Mouse (Mus musculus): ENCODE results near the gene App.

The App gene

DNA sequence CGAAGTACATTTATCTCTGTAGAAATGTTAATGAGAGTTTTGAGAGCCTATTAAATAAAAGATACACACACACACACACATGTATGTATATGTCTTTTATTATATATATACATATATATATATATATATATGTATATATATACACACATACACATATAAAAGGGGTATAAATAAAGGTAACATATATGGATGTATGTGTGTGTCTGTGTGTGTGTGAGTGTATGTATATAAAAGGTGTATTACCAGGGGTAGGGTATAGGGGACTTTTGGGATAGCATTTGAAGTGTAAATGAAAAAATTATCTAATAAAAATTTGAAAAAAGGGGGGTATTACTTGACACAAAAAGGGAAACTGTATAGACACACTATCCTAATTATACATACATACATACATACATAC lies 217.7 kb downstream of the App start:
- Histone ChIP-seq H3K36me3 (ENCODE audit: control insufficient read depth, insufficient read depth, low read length, poor library complexity, severe bottlenecking) (no peaks in the 10 kb centered on the region), H3K27me3 (ENCODE audit: control insufficient read depth, insufficient read depth, low read length, poor library complexity, severe bottlenecking) (no peaks in the 10 kb centered on the region)
- no peak for DNase-seq (ENCODE audit: low read depth, low spot score)

DNA sequence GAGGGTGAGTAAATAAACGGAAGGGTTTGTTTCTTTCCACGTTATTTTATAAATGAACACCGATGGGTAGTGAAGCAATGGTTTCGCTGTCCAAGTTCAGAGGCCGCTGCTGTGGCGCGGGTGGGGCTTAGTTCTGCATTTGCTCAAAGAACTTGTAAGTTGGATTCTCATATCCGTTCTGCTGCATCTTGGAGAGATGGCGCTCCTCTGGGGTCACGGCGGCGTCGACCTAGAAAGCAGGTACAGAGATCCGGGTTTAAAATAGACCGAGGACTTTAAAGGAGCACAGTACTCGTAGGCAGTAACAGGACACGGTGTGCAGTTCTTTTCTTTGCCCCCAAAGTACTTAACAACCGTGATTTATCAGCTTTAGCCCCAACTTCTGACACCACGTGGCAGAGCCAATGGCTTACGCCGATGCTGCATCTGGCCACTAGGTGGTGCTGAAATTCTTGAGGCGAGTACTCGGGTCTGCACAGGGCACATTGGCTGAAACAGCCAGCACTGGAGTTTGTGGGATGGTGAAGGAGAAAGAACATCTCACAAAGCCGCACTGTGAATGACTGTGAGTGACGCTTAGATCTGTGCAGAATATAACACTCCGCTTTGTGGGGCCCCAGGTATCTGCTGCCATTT lies 218.2 kb downstream of the App start:
- peak; percentile 74 for DNase-seq (ENCODE audit: low read depth, low spot score)
- H3K27me3 ChIP-seq (ENCODE audit: control insufficient read depth, insufficient read depth, low read length, poor library complexity, severe bottlenecking) = no peaks in the 10 kb centered on the region
- no peaks in the 10 kb centered on the region for H3K36me3 ChIP-seq (ENCODE audit: control insufficient read depth, insufficient read depth, low read length, poor library complexity, severe bottlenecking)

DNA sequence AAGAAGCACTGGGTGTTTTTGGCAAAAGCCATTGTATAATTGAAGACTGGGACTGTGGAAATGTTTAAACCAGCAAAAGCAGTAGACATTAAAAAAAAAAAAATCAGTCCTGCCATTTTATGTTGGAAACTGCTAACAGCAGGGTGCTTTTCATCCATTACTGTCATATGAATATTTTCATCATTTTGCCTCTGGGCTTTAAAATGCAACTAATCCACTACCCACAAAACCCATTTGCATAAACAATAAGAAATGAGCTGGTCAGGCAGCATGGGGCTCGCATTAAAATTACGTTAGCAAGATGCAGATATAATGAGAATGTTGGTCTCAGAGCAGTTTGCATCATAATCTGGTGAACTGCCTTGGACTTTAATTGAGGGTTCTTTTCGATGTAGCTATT lies 242.5 kb downstream of the App start:
- H3K36me3 ChIP-seq (ENCODE audit: control insufficient read depth, insufficient read depth, low read length, poor library complexity, severe bottlenecking) = no peaks in the 10 kb centered on the region
- H3K27me3 ChIP-seq (ENCODE audit: control insufficient read depth, insufficient read depth, low read length, poor library complexity, severe bottlenecking) = no peaks in the 10 kb centered on the region
- DNase-seq (ENCODE audit: low read depth, low spot score) = no peak

GRCm38 (mm10) chr16:84927827-84928226 lies 245.7 kb downstream of the App start:
- Histone ChIP-seq H3K36me3 (ENCODE audit: control insufficient read depth, insufficient read depth, low read length, poor library complexity, severe bottlenecking) (no peaks in the 10 kb centered on the region), H3K27me3 (ENCODE audit: control insufficient read depth, insufficient read depth, low read length, poor library complexity, severe bottlenecking) (no peaks in the 10 kb centered on the region)
- no peak for DNase-seq (ENCODE audit: low read depth, low spot score)

DNA sequence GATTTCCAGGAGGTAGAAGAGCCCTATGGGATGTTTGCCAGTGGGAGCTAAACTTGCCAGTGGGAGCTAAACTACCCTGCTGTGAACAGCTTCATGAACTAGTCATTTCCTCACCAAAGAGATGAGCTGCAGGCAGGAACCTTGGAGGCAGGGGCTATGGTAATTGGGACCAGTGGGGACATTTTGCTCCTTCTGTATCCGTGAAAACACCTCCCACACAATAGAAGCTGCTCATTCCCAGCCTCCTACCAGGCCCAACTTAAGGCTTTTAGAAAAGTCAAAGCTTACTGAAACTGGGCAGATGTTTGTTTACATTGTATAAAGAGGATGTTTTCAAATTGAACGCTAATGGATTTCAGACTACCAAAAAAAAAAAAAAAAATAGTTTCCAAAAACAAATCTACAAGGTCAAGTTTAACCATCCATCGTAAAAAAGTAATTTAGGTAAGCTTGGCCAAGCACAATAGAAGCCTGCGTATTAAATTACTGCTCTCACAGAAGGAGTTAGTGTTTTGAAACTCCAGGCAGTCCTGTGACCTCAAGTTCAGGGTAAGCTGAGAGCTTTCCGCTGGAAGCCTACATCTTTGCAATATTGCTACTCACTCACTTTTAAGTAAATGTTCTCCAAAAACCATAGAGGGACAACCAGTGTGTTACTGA lies 253.8 kb downstream of the App start:
- H3K27me3 ChIP-seq (ENCODE audit: control insufficient read depth, insufficient read depth, low read length, poor library complexity, severe bottlenecking) = no peaks in the 10 kb centered on the region
- DNase-seq (ENCODE audit: low read depth, low spot score) = no peak
- no peaks in the 10 kb centered on the region for H3K36me3 ChIP-seq (ENCODE audit: control insufficient read depth, insufficient read depth, low read length, poor library complexity, severe bottlenecking)

DNA sequence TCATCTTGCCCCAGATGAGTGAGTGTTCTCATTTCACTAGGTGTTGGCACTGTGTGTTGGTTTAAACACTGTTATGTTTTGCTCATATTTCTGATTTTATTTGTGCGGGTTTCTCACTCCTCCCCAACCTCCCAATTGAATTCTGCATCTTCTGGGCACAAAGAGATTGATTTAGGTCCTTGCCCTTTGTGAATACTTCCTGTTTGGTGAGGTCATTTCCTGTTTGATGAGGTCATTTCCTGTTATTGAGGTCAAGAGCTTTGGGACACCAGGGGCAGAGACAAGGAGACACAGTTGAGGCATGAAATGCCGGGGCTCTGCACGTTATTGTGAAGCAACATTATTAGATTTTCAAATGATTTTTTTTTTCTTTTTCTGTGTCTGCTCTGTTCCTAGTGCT lies 254.5 kb downstream of the App start:
- no peaks in the 10 kb centered on the region for H3K27me3 ChIP-seq (ENCODE audit: control insufficient read depth, insufficient read depth, low read length, poor library complexity, severe bottlenecking)
- H3K36me3 ChIP-seq (ENCODE audit: control insufficient read depth, insufficient read depth, low read length, poor library complexity, severe bottlenecking) = no peaks in the 10 kb centered on the region
- DNase-seq (ENCODE audit: low read depth, low spot score) = no peak

DNA sequence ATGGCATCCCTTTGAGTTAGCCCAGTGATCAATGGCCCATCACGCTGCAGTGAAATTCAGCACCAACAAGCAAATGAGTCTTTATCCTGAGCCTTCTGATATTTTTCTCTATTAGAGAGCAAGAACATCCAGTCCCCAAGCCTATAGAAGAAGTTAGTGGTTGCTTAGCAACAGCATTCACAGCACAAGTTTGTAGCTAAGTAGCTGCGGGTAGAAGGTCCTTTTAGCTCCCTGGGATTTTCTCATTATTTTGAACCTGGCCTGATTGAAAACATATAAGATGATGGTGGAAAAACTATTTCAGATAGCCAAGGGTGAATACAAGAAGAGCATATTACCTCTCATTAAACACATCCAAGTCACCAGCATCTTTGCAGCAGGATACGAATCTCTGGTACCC lies 256.8 kb downstream of the App start:
- no peak for DNase-seq (ENCODE audit: low read depth, low spot score)
- Histone ChIP-seq H3K27me3 (ENCODE audit: control insufficient read depth, insufficient read depth, low read length, poor library complexity, severe bottlenecking) (no peaks in the 10 kb centered on the region), H3K36me3 (ENCODE audit: control insufficient read depth, insufficient read depth, low read length, poor library complexity, severe bottlenecking) (no peaks in the 10 kb centered on the region)

DNA sequence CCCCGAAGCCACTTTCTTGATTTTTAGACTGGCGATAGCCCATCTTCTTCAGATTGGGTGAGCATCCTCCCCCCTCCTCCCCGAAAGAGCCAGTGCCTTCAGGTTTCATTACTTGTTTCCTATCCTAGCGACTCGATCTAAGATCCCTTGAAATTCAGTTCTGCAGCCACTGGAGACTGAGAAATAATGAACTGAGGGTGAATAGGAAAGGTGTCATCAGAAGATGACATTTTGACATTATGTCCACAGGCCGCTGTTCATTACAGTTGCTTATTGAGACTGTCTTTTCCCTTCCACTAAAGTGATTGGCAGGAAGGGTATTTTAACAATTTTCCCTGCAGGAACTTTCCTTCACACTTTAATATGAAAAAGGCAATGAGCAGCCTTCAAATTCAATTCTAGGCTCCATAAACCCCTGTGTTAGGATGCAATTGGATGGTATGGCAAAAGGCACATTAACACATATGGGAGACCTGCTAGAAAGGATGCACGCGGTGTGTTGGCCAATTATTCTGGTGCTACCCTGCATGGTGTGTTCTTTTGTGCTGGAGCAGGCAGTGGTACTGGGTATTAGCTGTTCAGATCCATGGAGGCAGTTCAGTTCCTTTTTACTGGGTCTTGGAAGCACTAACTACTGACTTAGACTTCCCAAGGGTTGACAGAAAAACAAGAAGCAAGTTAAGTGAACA lies 261.9 kb downstream of the App start:
- DNase-seq (ENCODE audit: low read depth, low spot score) = no peak
- H3K36me3 ChIP-seq (ENCODE audit: control insufficient read depth, insufficient read depth, low read length, poor library complexity, severe bottlenecking) = no peaks in the 10 kb centered on the region
- no peaks in the 10 kb centered on the region for H3K27me3 ChIP-seq (ENCODE audit: control insufficient read depth, insufficient read depth, low read length, poor library complexity, severe bottlenecking)

DNA sequence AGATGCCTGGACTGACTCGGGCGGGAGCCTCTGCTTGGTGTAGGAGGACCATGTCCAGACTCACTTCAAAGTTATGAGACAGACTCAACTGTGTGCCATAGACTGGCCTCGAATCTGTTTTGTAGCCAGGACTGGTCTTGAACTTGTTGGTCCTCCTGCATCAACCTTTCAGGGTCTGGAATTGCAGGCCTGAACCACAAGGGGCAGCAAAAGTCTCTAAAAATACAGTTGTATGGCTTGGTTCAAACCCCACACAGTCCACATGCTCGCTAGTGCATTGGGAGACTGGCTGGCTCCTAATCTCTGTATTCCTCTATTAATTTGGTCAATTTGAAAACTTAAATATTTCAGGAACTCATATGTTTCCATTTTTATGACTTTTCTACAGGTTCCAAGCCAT lies 270.6 kb downstream of the App start:
- no peak for DNase-seq (ENCODE audit: low read depth, low spot score)
- Histone ChIP-seq H3K36me3 (ENCODE audit: control insufficient read depth, insufficient read depth, low read length, poor library complexity, severe bottlenecking) (no peaks in the 10 kb centered on the region), H3K27me3 (ENCODE audit: control insufficient read depth, insufficient read depth, low read length, poor library complexity, severe bottlenecking) (no peaks in the 10 kb centered on the region)
